Mouse (Mus musculus): ENCODE results near the gene Mindy1. TPM values are rescaled to one million over a fixed set of nuclear protein-coding genes. Genes with fewer than 3 reads are reported as not detected.

Gene Mindy1
- 37.4 and 39.8 TPM in 2 replicates for polyA plus RNA-seq (2016; fragmentation: Nextera tagmentation; extraction: Ambion mirVana)

GRCm38 (mm10) chr3:95281216-95282126 lies at the start of gene Mindy1, which contains the start of gene Prune1:
Gene Mindy1 (plus strand): TSS chr3:95281345.
Gene Prune1 (minus strand): TSS chr3:95282076.
- Histone ChIP-seq H3K36me3 (replicated peaks) (no peaks in the 10 kb centered on the region; the same call in 1 of the 2 replicates), H3K9ac (peak within 1 kb of the TSS; percentile 76), H3K4me2 (peak within 1 kb of the TSS; percentile 74), H3K27ac (peak within 1 kb of the TSS; percentile 95), H3K4me1 (peaks cover 19% of the 10 kb centered on the region), H3K4me3 (replicated peaks) (peak within 1 kb of the TSS; percentile 70), H3K9me3 (no peaks in the 10 kb centered on the region), H3K27me3 (no peaks in the 10 kb centered on the region)
- ATAC-seq (ENCODE audit: low FRiP score), result peak; percentile 94
- WGBS, result under 1% methylated on average over 53 of the region's 53 CpGs

DNA sequence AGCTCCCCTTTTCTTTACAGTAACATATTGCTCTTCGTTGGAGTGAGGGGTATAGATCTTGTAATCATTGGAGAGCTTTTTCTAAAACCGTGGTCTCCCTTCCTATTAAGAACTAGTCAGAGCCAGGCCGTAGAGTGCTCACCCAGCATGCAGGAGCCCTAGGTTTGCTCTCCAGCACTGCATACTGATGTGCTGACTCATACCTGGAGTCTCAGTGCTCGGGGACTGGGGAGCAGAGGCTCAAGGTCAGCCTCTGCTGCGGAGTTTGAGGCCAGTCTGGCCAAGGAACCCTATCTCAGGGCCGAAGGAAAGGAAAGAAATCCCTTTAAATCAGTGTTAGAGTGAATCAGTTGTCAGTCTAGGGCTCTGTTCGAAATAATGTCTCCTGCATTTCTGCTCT lies 48.4 kb upstream of the Mindy1 start:
- H3K27me3 ChIP-seq, result no peaks in the 10 kb centered on the region
- H3K9ac ChIP-seq, result no peak overlapping the region
- H3K4me1 ChIP-seq, result peaks cover 25% of the 10 kb centered on the region
- H3K4me2 ChIP-seq, result no peak overlapping the region
- H3K4me3 ChIP-seq (replicated peaks), result no peak overlapping the region
- no peaks in the 10 kb centered on the region for H3K9me3 ChIP-seq
- no peak overlapping the region for H3K27ac ChIP-seq
- ATAC-seq (ENCODE audit: low FRiP score), result no peak
- 91% methylated on average over 7 of the region's 7 CpGs for WGBS
- peaks cover 61% of the 10 kb centered on the region for H3K36me3 ChIP-seq (replicated peaks)

DNA sequence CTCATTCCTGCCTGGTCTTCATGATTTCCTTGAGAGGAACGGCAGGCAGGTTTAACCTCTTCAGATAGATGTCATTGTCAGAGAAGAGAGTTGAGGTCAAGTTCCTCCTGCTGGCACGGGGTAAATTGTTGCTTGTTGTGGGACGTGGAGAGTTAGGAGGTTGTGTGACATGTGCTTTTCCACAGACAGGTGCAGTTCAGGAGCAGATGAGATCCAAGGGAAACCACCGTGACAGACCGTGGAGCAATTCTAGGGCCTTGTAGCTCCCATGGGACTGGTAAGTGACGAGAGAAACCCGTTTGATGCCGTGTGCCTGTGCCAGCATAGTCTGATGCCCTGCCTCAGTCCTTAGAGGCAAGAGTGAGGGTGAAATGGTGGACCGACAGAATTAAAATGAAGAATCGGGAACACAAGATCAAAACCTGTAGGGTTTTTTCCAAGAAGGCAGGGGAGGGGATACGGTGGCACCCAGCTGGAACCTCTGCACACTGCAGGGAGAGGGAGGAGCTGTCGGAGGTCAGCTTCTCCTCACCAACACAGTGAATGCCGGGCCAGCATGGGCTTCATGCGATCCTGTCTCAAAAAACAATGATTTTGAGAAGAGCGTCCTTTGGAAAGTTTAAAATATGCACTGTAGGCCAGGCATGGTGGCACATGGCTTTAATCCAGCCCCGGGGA lies 47.7 kb upstream of the Mindy1 start:
- no peak overlapping the region for H3K9ac ChIP-seq
- H3K4me2 ChIP-seq, result no peak overlapping the region
- H3K4me3 ChIP-seq (replicated peaks), result no peak overlapping the region
- ATAC-seq (ENCODE audit: low FRiP score), result no peak
- WGBS, result 92% methylated on average over 16 of the region's 16 CpGs
- peaks cover 25% of the 10 kb centered on the region for H3K4me1 ChIP-seq
- no peaks in the 10 kb centered on the region for H3K27me3 ChIP-seq
- H3K27ac ChIP-seq, result no peak overlapping the region
- peaks cover 68% of the 10 kb centered on the region for H3K36me3 ChIP-seq (replicated peaks)
- H3K9me3 ChIP-seq, result no peaks in the 10 kb centered on the region

GRCm38 (mm10) chr3:95235386-95236301 lies 45.5 kb upstream of the Mindy1 start:
- no peak overlapping the region for H3K9ac ChIP-seq
- H3K4me2 ChIP-seq, result no peak overlapping the region
- H3K4me1 ChIP-seq, result peaks cover 17% of the 10 kb centered on the region
- H3K27me3 ChIP-seq, result no peaks in the 10 kb centered on the region
- 63% methylated on average over 23 of the region's 23 CpGs for WGBS
- peaks cover 71% of the 10 kb centered on the region for H3K36me3 ChIP-seq (replicated peaks)
- no peak overlapping the region for H3K4me3 ChIP-seq (replicated peaks)
- H3K9me3 ChIP-seq, result no peaks in the 10 kb centered on the region
- H3K27ac ChIP-seq, result no peak overlapping the region
- ATAC-seq (ENCODE audit: low FRiP score), result no peak

DNA sequence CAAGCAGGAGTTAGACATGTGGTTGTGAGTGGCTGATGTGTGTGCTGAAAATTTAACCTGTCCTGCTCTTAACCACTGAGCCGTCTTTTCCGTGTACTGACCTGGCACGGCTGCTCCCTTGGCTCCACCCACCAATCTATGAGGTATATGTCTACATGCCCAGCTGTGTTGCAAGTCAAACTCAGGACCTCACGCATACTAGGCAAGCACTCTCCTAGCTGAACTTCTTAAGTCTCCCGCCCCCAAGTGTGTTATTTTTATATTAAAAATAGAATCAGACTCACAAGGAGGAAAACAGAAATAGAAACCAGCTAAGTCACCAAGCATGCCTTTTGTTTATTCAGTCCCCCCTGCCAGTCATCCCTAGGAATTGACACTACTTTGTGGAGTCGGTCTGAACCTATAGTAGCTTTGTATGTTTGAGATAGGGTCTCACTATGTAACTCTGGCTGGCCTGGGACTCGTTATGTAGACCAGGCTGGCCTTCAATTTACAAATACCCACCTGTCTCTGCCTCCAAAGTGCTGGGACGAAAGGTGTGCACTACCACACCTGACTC lies 43.5 kb upstream of the Mindy1 start:
- Histone ChIP-seq H3K9ac (no peak overlapping the region), H3K36me3 (replicated peaks) (peaks cover 61% of the 10 kb centered on the region), H3K4me3 (replicated peaks) (no peak overlapping the region), H3K9me3 (no peaks in the 10 kb centered on the region), H3K4me1 (peaks cover 5% of the 10 kb centered on the region; the same call in 1 of the 2 replicates), H3K27me3 (no peaks in the 10 kb centered on the region), H3K27ac (no peak overlapping the region), H3K4me2 (no peak overlapping the region)
- ATAC-seq (ENCODE audit: low FRiP score), result no peak
- 93% methylated on average over 8 of the region's 8 CpGs for WGBS

- Histone ChIP-seq H3K4me2 (no peak overlapping the region), H3K9me3 (no peaks in the 10 kb centered on the region), H3K4me1 (peaks cover 5% of the 10 kb centered on the region; the same call in 1 of the 2 replicates), H3K4me3 (replicated peaks) (no peak overlapping the region), H3K9ac (no peak overlapping the region), H3K36me3 (replicated peaks) (peaks cover 47% of the 10 kb centered on the region), H3K27me3 (no peaks in the 10 kb centered on the region), H3K27ac (no peak overlapping the region)
- no peak for ATAC-seq (ENCODE audit: low FRiP score)
- 89% methylated on average over 6 of the region's 6 CpGs for WGBS
These were observed 42.1 kb upstream of the Mindy1 start for GRCm38 (mm10) chr3:95239022-95239421.

DNA sequence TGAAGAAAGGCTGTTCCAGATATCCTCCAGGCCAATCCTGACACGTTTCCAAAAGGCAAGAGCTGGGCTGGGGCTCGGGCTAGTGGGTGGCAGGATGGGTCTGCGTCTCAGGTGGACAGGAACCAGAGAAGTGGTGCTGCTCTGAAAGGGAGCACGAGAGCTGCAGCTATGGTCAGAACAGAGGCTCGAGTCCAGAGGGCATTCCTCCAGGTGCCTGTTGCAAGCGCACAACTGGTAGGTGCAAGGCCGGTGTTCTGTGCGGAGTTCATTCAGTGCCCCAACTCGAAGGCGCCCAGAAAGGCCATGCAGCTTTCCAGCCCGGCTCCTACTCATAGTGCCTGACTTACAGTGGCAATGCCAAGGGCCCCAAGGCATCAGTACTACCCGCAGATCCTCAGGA lies 41.2 kb upstream of the Mindy1 start:
- Histone ChIP-seq H3K4me2 (no peak overlapping the region), H3K36me3 (replicated peaks) (peaks cover 37% of the 10 kb centered on the region), H3K9me3 (no peaks in the 10 kb centered on the region), H3K9ac (no peak overlapping the region), H3K27ac (no peak overlapping the region), H3K27me3 (no peaks in the 10 kb centered on the region), H3K4me1 (peaks cover 5% of the 10 kb centered on the region; the same call in 1 of the 2 replicates), H3K4me3 (replicated peaks) (no peak overlapping the region)
- 90% methylated on average over 12 of the region's 12 CpGs for WGBS
- no peak for ATAC-seq (ENCODE audit: low FRiP score)

GRCm38 (mm10) chr3:95240900-95241299 lies 40.2 kb upstream of the Mindy1 start:
- WGBS, result 35% methylated on average over 17 of the region's 17 CpGs
- H3K4me2 ChIP-seq, result no peak overlapping the region
- H3K36me3 ChIP-seq (replicated peaks), result peaks cover 32% of the 10 kb centered on the region
- H3K9me3 ChIP-seq, result no peaks in the 10 kb centered on the region
- H3K4me1 ChIP-seq, result peaks cover 5% of the 10 kb centered on the region; the same call in 1 of the 2 replicates
- no peak overlapping the region for H3K27ac ChIP-seq
- no peak overlapping the region; the same call in 1 of the 2 replicates for H3K9ac ChIP-seq
- H3K27me3 ChIP-seq, result no peaks in the 10 kb centered on the region
- no peak for ATAC-seq (ENCODE audit: low FRiP score)
- H3K4me3 ChIP-seq (replicated peaks), result no peak overlapping the region

GRCm38 (mm10) chr3:95241498-95241897 lies 39.6 kb upstream of the Mindy1 start, which contains the start of gene Gm128:
Gene Gm128 (minus strand): TSS chr3:95241598.
- no peak for ATAC-seq (ENCODE audit: low FRiP score)
- Histone ChIP-seq H3K4me2 (no peak within 1 kb of the TSS), H3K4me3 (replicated peaks) (no peak within 1 kb of the TSS), H3K4me1 (peaks cover 5% of the 10 kb centered on the region; the same call in 1 of the 2 replicates), H3K9me3 (no peaks in the 10 kb centered on the region), H3K36me3 (replicated peaks) (peaks cover 26% of the 10 kb centered on the region), H3K27ac (no peak within 1 kb of the TSS), H3K9ac (no peak within 1 kb of the TSS; the same call in 1 of the 2 replicates), H3K27me3 (no peaks in the 10 kb centered on the region)
- WGBS, result 74% methylated on average over 7 of the region's 7 CpGs

- H3K4me2 ChIP-seq, result no peak overlapping the region
- ATAC-seq (ENCODE audit: low FRiP score), result no peak
These were observed 38.1 kb upstream of the Mindy1 start for GRCm38 (mm10) chr3:95243086-95243485.

GRCm38 (mm10) chr3:95246465-95247231 lies 34.5 kb upstream of the Mindy1 start:
- Histone ChIP-seq H3K9ac (no peak overlapping the region), H3K4me2 (no peak overlapping the region), H3K36me3 (replicated peaks) (0 out of 2 replicates have a peak, but pooled peaks cover 6% of the 10 kb centered on the region), H3K4me1 (no peaks in the 10 kb centered on the region), H3K27me3 (no peaks in the 10 kb centered on the region), H3K27ac (no peak overlapping the region), H3K4me3 (replicated peaks) (no peak overlapping the region), H3K9me3 (no peaks in the 10 kb centered on the region)
- 84% methylated on average over 5 of the region's 5 CpGs for WGBS
- ATAC-seq (ENCODE audit: low FRiP score), result no peak

More at GRCm38 (mm10) chr3:95243086-95243485, 38.1 kb upstream of the Mindy1 start:
- Histone ChIP-seq H3K4me3 (replicated peaks) (no peak overlapping the region), H3K9ac (no peak overlapping the region), H3K36me3 (replicated peaks) (peaks cover 10% of the 10 kb centered on the region), H3K27me3 (no peaks in the 10 kb centered on the region), H3K9me3 (no peaks in the 10 kb centered on the region), H3K27ac (no peak overlapping the region), H3K4me1 (peaks cover 5% of the 10 kb centered on the region; the same call in 1 of the 2 replicates)
- WGBS, result 83% methylated on average over 2 of the region's 2 CpGs

All from forebrain, embryonic 12.5 days (tissue).